Mouse (Mus musculus): ENCODE measurements around the gene Meig1. TPM values are rescaled to one million over a fixed set of nuclear protein-coding genes. Genes with fewer than 3 reads are reported as not detected.

Meig1 gene
- polyA plus RNA-seq, 1 experiment from 2014 or later, result not detected

Other genes with a start within 250 kb of the Meig1 start
- 34.1 and 36.6 TPM in 2 replicates for gene Nmt2, start 138.4 kb downstream of the Meig1 start, polyA plus RNA-seq (2015; fragmentation: Nextera tagmentation; extraction: Ambion mirVana)
- gene Rpp38, start 90.0 kb downstream of the Meig1 start, polyA plus RNA-seq (2015; fragmentation: Nextera tagmentation; extraction: Ambion mirVana), result 20.2 and 20.7 TPM in 2 replicates
- gene Acbd7, start 86.5 kb downstream of the Meig1 start, polyA plus RNA-seq (2015; fragmentation: Nextera tagmentation; extraction: Ambion mirVana), result 0.61 and 1.2 TPM in 2 replicates
- 0.31 and 0.55 TPM in 2 replicates for gene Olah, start 25.4 kb downstream of the Meig1 start, polyA plus RNA-seq (2015; fragmentation: Nextera tagmentation; extraction: Ambion mirVana)
- 7.5 and 8.5 TPM in 2 replicates for gene Dclre1c, start 1.5 kb upstream of the Meig1 start, polyA plus RNA-seq (2015; fragmentation: Nextera tagmentation; extraction: Ambion mirVana)
- 8.9 and 12.5 TPM in 2 replicates for gene Suv39h2, start 52.4 kb upstream of the Meig1 start, polyA plus RNA-seq (2015; fragmentation: Nextera tagmentation; extraction: Ambion mirVana)
- 3.4 and 3.5 TPM in 2 replicates for gene Gm45902, start 90.1 kb upstream of the Meig1 start, polyA plus RNA-seq (2015; fragmentation: Nextera tagmentation; extraction: Ambion mirVana)
- gene Hspa14, start 90.2 kb upstream of the Meig1 start, polyA plus RNA-seq (2015; fragmentation: Nextera tagmentation; extraction: Ambion mirVana), result 87.9 and 89.1 TPM in 2 replicates
- gene Cdnf, start 90.4 kb upstream of the Meig1 start, polyA plus RNA-seq (2015; fragmentation: Nextera tagmentation; extraction: Ambion mirVana), result 0.21 and 0.23 TPM in 2 replicates
- gene Fam107b, start 147.8 kb upstream of the Meig1 start, polyA plus RNA-seq (2015; fragmentation: Nextera tagmentation; extraction: Ambion mirVana), result 38.1 and 38.3 TPM in 2 replicates